Mouse (Mus musculus) spleen, postnatal 36 days (tissue): ENCODE measurements around the gene Faap100.

Source experiments
- DNase-seq, 2 experiments: peaks; one replicate each; pipeline ENCODE4 v3.0.0; 2022; ENCODE audit warnings: low spot score in 2 of 2, mixed read lengths in 1 of 2

Gene Faap100

GRCm38 (mm10) chr11:120320156-120320555 lies 58.4 kb downstream of the Faap100 start:
- DNase-seq: no peak

GRCm38 (mm10) chr11:120319310-120319709 lies 59.3 kb downstream of the Faap100 start:
- no peak for DNase-seq
